Mouse (Mus musculus) heart, postnatal 0 days (tissue): ENCODE data around the gene Xaf1. TPM values are rescaled to one million over a fixed set of nuclear protein-coding genes. Genes with fewer than 3 reads are reported as not detected.

Experiments
- ATAC-seq: fragments of 200-750 bp; cut with Nextera tagmentation; 2 replicates; pipeline ENCODE4 v1.8.0; 2017; ENCODE audit warnings: low read depth, moderate number of reproducible peaks, moderate library complexity; ENCODE audit not compliant: insufficient read depth
- DNase-seq: peaks from one replicate; pipeline ENCODE4 v3.0.0-alpha.2; 2016; ENCODE audit warnings: low spot score
- H3K27ac ChIP-seq: fragments of 300-500 bp; sonication (generic); 2 replicates; pipeline ENCODE4 v1.5.1; 2014; ENCODE audit warnings: low read depth, mild to moderate bottlenecking
- H3K27me3 ChIP-seq: fragments of 300-500 bp; sonication (generic); 2 replicates; pipeline ENCODE4 v1.6.1; 2014; ENCODE audit warnings: low read length, mixed read lengths; ENCODE audit not compliant: control insufficient read depth, insufficient read depth
- H3K36me3 ChIP-seq: fragments of 300-500 bp; sonication (generic); replicated peaks from 2 replicates; pipeline ENCODE4 v1.6.1; 2014; ENCODE audit warnings: low read length, mixed read lengths; ENCODE audit not compliant: control insufficient read depth, insufficient read depth
- H3K4me1 ChIP-seq: fragments of 300-500 bp; sonication (generic); 2 replicates; pipeline ENCODE4 v1.6.1; 2014; ENCODE audit warnings: antibody characterized with exemption; ENCODE audit not compliant: control insufficient read depth, insufficient read depth
- H3K4me2 ChIP-seq: fragments of 300-500 bp; sonication (generic); 2 replicates; pipeline ENCODE4 v1.6.1; 2014; ENCODE audit warnings: low read depth, mild to moderate bottlenecking, low read length, moderate library complexity
- H3K4me3 ChIP-seq: fragments of 300-500 bp; sonication (generic); 2 replicates; pipeline ENCODE4 v1.5.1; 2014; ENCODE audit warnings: low read depth, low read length
- H3K9ac ChIP-seq: fragments of 300-500 bp; sonication (generic); replicated peaks from 2 replicates; pipeline ENCODE4 v1.6.1; 2014; ENCODE audit warnings: low read depth, low read length, mixed read lengths
- H3K9me3 ChIP-seq: fragments of 300-500 bp; sonication (generic); replicated peaks from 2 replicates; pipeline ENCODE4 v1.6.1; 2016; ENCODE audit warnings: low read length; ENCODE audit not compliant: control insufficient read depth
- CTCF ChIP-seq: IDR thresholded peaks from 2 replicates; pipeline ENCODE4 v1.5.1; 2016; ENCODE audit warnings: antibody characterized with exemption, control low read depth, low read depth
- EP300 ChIP-seq: IDR thresholded peaks from 2 replicates; pipeline ENCODE4 v1.6.1; 2016; ENCODE audit warnings: antibody characterized with exemption, low read depth
- WGBS: fragments of 180-500 bp; shearing (Covaris S2); extraction: QIAGEN DNeasy Blood & Tissue Kit; methylation state at CpG from one replicate; pipeline ENCODE4 v1.1.7; 2014; 5-methylcytosine and 5-hydroxymethylcytosine counted together
- polyA plus RNA-seq: library from polyadenylated mRNA; unstranded; fragments of >200 nt; fragmentation: Nextera tagmentation; extraction: Ambion mirVana; gene quantifications from 2 replicates; pipeline ENCODE4 v1.2.1, GENCODE M21; 2015
- total RNA-seq: library from RNA; depleted of rRNA; stranded (reverse); fragments of >200 nt; gene quantifications from 2 replicates; pipeline ENCODE4 v1.2.3, GENCODE M21; 2014; ENCODE audit warnings: low replicate concordance

Xaf1 gene
- total and polyA plus RNA-seq, 2 experiments from 2014 or later: 2.6 to 19.2 TPM

DNA sequence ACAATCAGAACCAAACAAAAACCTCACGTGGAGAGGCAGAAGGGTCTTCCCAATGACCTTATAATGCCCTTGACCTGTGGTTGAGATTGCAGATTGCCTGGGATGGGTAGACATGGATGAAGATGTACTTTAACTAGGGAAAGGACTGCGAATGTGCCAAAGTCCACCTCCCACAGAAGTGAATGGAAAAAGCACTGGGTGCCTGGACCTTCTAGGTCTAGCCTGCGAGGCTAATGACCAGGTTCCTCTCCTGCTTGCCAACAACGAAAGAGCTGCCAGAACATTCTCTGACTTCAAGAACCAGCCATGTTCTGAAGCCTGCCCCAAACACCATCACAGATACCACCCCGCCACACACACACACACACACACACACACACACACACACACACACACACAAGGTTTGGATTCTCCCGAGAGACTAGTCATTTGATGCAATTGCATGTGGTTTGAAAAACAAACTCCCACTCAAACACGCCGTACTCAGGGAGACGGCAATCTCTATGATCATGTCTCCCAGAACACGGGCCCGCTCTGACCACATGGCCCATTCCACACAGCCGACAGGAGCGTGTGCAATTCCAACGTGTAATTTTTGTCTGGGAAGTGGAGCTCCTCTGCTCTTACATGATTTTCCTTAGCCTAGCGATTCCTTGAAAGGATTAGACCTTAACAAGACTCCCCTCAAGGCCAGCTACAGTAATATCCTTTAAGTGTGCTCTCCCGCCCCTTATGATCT lies 17.8 kb upstream of the Xaf1 start:
- Histone ChIP-seq H3K9me3 (no peaks in the 10 kb centered on the region), H3K4me1 (no peaks in the 10 kb centered on the region), H3K27me3 (no peaks in the 10 kb centered on the region), H3K9ac (no peak overlapping the region), H3K4me2 (no peak overlapping the region), H3K36me3 (no peaks in the 10 kb centered on the region), H3K4me3 (no peak overlapping the region), H3K27ac (no peak overlapping the region)
- 83% methylated on average over 16 of the region's 16 CpGs for WGBS
- no peak for TF ChIP-seq EP300
- TF ChIP-seq CTCF: no peak
- DNase-seq: no peak
- ATAC-seq: no peak

DNA sequence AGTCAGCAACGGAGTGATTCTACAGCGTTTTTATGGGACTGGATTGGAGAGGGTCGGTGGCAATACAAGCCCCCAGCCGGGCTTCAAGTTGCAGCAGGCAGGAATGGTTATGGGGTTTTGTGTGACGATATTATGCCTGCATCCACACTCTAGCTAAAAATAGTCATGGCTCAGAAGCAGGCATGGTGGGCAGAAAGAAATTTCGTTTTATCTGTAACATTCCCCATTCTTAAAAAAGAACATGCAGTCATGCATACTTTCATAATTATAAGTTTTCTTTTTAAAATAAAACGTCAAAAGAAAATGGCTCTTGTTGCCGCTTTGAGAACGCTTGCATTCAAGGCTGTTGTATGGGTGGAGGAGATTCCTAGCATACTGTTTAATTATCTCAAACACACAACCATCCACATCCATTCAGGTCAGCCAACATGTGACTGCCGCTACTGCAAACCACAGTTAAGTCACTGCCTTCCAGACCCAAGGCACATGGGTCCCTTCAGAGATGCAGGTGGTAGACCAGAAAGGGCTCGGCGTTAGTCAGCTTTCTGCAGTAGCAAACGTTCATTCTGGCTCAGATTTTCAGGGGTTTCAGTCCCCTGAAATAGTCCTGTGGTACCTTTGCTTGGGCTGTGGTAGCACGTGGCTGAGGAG lies 16.8 kb upstream of the Xaf1 start:
- TF ChIP-seq CTCF: no peak
- TF ChIP-seq EP300: no peak
- Histone ChIP-seq H3K4me2 (no peak overlapping the region), H3K9ac (no peak overlapping the region), H3K4me1 (no peaks in the 10 kb centered on the region), H3K27ac (no peak overlapping the region), H3K27me3 (no peaks in the 10 kb centered on the region), H3K9me3 (no peaks in the 10 kb centered on the region), H3K4me3 (no peak overlapping the region), H3K36me3 (no peaks in the 10 kb centered on the region)
- ATAC-seq (no peak), DNase-seq (no peak)
- WGBS: 56% methylated on average over 14 of the region's 14 CpGs

DNA sequence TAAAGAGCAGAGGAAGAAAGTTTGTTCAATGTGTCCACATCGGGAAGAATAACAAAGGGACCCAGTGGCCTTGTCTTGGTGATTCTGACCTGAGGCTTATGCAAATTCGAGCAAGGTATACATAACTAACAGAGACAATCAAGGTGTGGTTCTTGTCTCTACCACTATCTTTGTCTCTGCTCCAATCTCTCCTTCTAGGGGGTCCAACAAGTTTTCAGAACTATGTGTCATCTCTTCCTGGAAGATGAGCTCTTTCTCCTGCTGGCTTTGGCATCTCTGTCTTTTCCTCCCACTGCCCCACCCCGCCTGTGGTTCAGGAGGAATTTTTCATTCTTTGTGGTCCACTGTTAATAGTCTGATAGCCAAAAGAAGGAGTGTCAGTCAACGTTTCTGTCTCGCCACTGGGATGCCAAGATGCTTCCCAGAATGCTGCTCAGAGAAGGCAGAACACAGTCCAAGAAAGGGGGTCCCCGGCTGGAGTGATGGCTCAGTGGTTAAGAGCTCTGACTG lies 15.4 kb upstream of the Xaf1 start:
- H3K4me3 ChIP-seq: no peak overlapping the region
- no peaks in the 10 kb centered on the region for H3K9me3 ChIP-seq
- no peak for TF ChIP-seq CTCF
- no peak for TF ChIP-seq EP300
- no peaks in the 10 kb centered on the region for H3K36me3 ChIP-seq
- no peak for DNase-seq
- no peak for ATAC-seq
- H3K9ac ChIP-seq: no peak overlapping the region
- no peaks in the 10 kb centered on the region for H3K4me1 ChIP-seq
- no peak overlapping the region for H3K4me2 ChIP-seq
- 68% methylated on average over 6 of the region's 6 CpGs for WGBS
- H3K27me3 ChIP-seq: no peaks in the 10 kb centered on the region
- no peak overlapping the region for H3K27ac ChIP-seq

DNA sequence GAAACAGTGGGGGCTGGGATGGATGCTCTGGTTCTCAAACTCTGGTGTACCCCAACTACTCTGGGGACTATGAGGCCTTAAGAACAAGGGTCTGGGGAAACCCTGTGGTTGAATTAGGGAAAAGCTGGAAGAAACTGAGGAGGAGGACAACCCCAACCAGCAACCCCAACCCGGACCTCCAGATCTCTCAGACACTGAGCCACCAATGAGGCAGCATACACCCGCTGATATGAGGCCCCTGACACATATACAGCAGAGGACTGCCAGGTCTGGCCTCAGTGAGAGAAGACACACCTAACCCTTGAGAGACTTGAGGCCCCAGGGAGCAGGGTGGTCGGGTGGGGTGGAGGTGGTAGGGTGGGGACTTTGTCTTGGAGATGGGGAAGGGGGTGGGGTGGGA lies 14.8 kb upstream of the Xaf1 start:
- DNase-seq (no peak), ATAC-seq (no peak)
- no peak overlapping the region for H3K27ac ChIP-seq
- no peaks in the 10 kb centered on the region for H3K36me3 ChIP-seq
- no peak overlapping the region for H3K4me2 ChIP-seq
- H3K9ac ChIP-seq: no peak overlapping the region
- H3K9me3 ChIP-seq: no peaks in the 10 kb centered on the region
- 75% methylated on average over 3 of the region's 3 CpGs for WGBS
- no peak overlapping the region for H3K4me3 ChIP-seq
- H3K4me1 ChIP-seq: no peaks in the 10 kb centered on the region
- no peaks in the 10 kb centered on the region for H3K27me3 ChIP-seq
- TF ChIP-seq EP300 (no peak), CTCF (no peak)

DNA sequence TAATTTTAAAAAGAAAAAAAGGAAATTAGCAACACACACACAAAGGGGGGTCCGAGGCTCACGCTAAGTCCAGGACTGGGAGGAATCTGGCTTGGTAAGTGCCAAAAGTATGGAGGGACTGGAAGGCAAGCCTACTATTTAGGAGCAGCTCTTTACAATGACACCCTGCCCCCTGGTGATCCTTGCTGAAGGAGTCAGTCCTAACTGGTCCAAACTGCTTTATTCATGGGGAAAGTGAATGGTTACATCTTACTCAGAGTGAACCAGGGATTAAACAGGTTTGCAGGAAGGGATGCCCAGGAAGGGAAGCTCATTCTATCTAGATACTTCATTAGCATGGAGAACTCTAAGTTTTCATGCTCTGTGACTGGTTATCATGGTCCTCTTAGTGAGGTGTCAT lies 14.3 kb upstream of the Xaf1 start:
- Histone ChIP-seq H3K27ac (no peak overlapping the region), H3K4me1 (no peaks in the 10 kb centered on the region), H3K4me2 (no peak overlapping the region), H3K9ac (no peak overlapping the region), H3K9me3 (no peaks in the 10 kb centered on the region), H3K36me3 (no peaks in the 10 kb centered on the region), H3K4me3 (no peak overlapping the region), H3K27me3 (no peaks in the 10 kb centered on the region)
- no peak for TF ChIP-seq EP300
- TF ChIP-seq CTCF: no peak
- WGBS: 88% methylated on average over 2 of the region's 2 CpGs
- no peak for DNase-seq
- ATAC-seq: no peak
